ENCODE assay signal across 10 mouse cellular contexts in the genomic region with DNA sequence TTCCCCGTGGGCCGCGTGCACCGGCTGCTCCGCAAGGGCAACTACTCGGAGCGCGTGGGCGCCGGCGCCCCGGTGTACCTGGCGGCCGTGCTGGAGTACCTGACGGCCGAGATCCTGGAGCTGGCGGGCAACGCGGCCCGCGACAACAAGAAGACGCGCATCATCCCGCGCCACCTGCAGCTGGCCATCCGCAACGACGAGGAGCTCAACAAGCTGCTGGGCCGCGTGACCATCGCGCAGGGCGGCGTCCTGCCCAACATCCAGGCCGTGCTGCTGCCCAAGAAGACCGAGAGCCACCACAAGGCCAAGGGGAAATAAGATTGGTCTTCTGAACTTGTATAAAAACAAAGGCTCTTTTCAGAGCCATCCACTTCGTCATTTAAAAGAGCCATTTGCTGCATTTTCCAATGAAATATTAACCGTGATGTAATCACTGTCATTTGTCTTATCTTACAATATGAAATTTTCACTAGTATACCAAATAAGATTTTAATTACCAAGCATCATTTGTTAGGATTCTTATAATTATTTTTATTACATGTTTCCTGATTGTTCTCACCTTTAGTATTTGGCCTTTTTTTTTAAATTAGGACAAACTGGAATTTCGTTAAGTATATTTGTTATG. TPM values are rescaled to one million over a fixed set of nuclear protein-coding genes. Genes with fewer than 3 reads are reported as not detected.
DNase-seq lines count a peak whose midpoint lies in the region; ATAC-seq and TF ChIP-seq lines count a peak whose summit lies in the region.
"Not testable (repeated sequence)": the region's sequence is repeated elsewhere in the genome, so short reads cannot be mapped to it uniquely, and the experiment has no call there.
"Had no signal": no experiment of that assay in that cellular context is flagged by ENCODE, and none has a peak within 500 bp of the region (broad histone marks: within the 10 kb centered on the region; RNA-seq: fewer than 3 reads in every experiment).

No protein-coding gene starts in this region.

- H3K9ac ChIP-seq in heart, embryonic 14.5 days (ENCODE audit: low read length) = peak overlapping the region; percentile 69
- peak overlapping the region; percentile 60 for H3K9ac ChIP-seq in intestine, embryonic 16.5 days (ENCODE audit: low read depth, low read length)
- H3K9ac ChIP-seq in liver, adult 2 months (ENCODE audit: low read depth, low read length) = not testable (repeated sequence)
- peak overlapping the region; percentile 62 for H3K9ac ChIP-seq in midbrain, embryonic 11.5 days (ENCODE audit: low read length)

- H3K4me1 ChIP-seq in forebrain, embryonic 10.5 days = peaks cover 38% of the 10 kb centered on the region
- H3K4me1 ChIP-seq in heart, embryonic 14.5 days (ENCODE audit: control insufficient read depth in 2 of 2, insufficient read depth in 2 of 2, low read length in 2 of 2) = peaks cover 3 to 23% of the 10 kb centered on the region in 2 experiments
- peaks cover 12% of the 10 kb centered on the region; the same call in 1 of the 2 replicates for H3K4me1 ChIP-seq in intestine, embryonic 16.5 days (ENCODE audit: control insufficient read depth, insufficient read depth, low read length)
- H3K4me1 ChIP-seq in liver, adult 2 months (ENCODE audit: control insufficient read depth, insufficient read depth, low read length) = peaks cover 15% of the 10 kb centered on the region; the same call in 1 of the 2 replicates
- peaks cover 15% of the 10 kb centered on the region for H3K4me1 ChIP-seq in midbrain, embryonic 11.5 days (ENCODE audit: control insufficient read depth, insufficient read depth, low read length)

- not testable (repeated sequence) for ATAC-seq in heart, embryonic 14.5 days (ENCODE audit: insufficient number of reproducible peaks, insufficient read depth, low FRiP score, low read depth); intestine, embryonic 16.5 days; midbrain, embryonic 11.5 days (ENCODE audit: low FRiP score)

- not testable (repeated sequence) for TF ChIP-seq CTCF in brain, embryonic 14.5 days (IDR thresholded peaks at IDR 0.05; ENCODE audit: borderline replicate concordance, extremely low read depth, insufficient read depth, insufficient read length); liver, adult 2 months (IDR thresholded peaks at IDR 0.05; ENCODE audit: low read depth, low read length)

- not testable (repeated sequence) for H3K27me3 ChIP-seq in forebrain, embryonic 10.5 days (ENCODE audit: poor library complexity, severe bottlenecking); heart, embryonic 14.5 days (ENCODE audit: control insufficient read depth, insufficient read depth, low read length); intestine, embryonic 16.5 days (replicated peaks; ENCODE audit: control insufficient read depth, insufficient read depth, low read length); liver, adult 2 months (ENCODE audit: control insufficient read depth, insufficient read depth, low read length); midbrain, embryonic 11.5 days (ENCODE audit: control insufficient read depth, insufficient read depth, low read length)

- WGBS in forebrain, embryonic 10.5 days = under 1% methylated on average over 15 of the region's 39 CpGs
- WGBS in heart, embryonic 14.5 days = 5% methylated on average over 5 of the region's 39 CpGs
- WGBS in intestine, embryonic 16.5 days = 3% methylated on average over 7 of the region's 39 CpGs
- 7% methylated on average over 13 of the region's 39 CpGs for WGBS in liver, adult 2 months
- 0% methylated on average over 4 of the region's 39 CpGs for WGBS in midbrain, embryonic 11.5 days

- H3K36me3 ChIP-seq in forebrain, embryonic 10.5 days (replicated peaks); heart, embryonic 14.5 days (ENCODE audit: control insufficient read depth, insufficient read depth, low read length); intestine, embryonic 16.5 days (ENCODE audit: control insufficient read depth, insufficient read depth, low read length); liver, adult 2 months (ENCODE audit: control insufficient read depth, insufficient read depth, low read length); midbrain, embryonic 11.5 days (ENCODE audit: control insufficient read depth, insufficient read depth, low read length): not testable (repeated sequence)

- H3K4me2 ChIP-seq in heart, embryonic 14.5 days (ENCODE audit: low read length) = peak overlapping the region; percentile 70
- peak overlapping the region; percentile 46 for H3K4me2 ChIP-seq in intestine, embryonic 16.5 days (ENCODE audit: low read depth, low read length)
- peak overlapping the region; percentile 61 for H3K4me2 ChIP-seq in midbrain, embryonic 11.5 days

- peak overlapping the region; percentile 95 for H3K27ac ChIP-seq in forebrain, embryonic 10.5 days
- peak overlapping the region; percentile 81 to 82 for H3K27ac ChIP-seq in heart, embryonic 14.5 days (replicated peaks in 1 of 2; ENCODE audit: control insufficient read depth in 1 of 2, insufficient read depth in 1 of 2, low read depth in 2 of 2, low read length in 2 of 2)
- peak overlapping the region; percentile 93 for H3K27ac ChIP-seq in intestine, embryonic 16.5 days (ENCODE audit: low read length)
- H3K27ac ChIP-seq in liver, adult 2 months (replicated peaks; ENCODE audit: insufficient read depth, low read depth, low read length) = not testable (repeated sequence)
- peak overlapping the region; percentile 83 for H3K27ac ChIP-seq in midbrain, embryonic 11.5 days (ENCODE audit: low read depth, low read length)

- not testable (repeated sequence) for H3K9me3 ChIP-seq in forebrain, embryonic 10.5 days; heart, embryonic 14.5 days (ENCODE audit: control insufficient read depth, low read length); intestine, embryonic 16.5 days (ENCODE audit: control insufficient read depth, low read length); midbrain, embryonic 11.5 days (ENCODE audit: control insufficient read depth, low read length)

- not testable (repeated sequence) for TF ChIP-seq POLR2A in brain, embryonic 14.5 days (IDR thresholded peaks at IDR 0.05; ENCODE audit: borderline replicate concordance, extremely low read depth, insufficient read depth, insufficient read length, poor library complexity, severe bottlenecking); liver, adult 2 months (IDR thresholded peaks at IDR 0.05; ENCODE audit: extremely low read depth, insufficient read depth, low read length)

- H3K4me3 ChIP-seq in forebrain, embryonic 10.5 days = peak overlapping the region; percentile 62
- H3K4me3 ChIP-seq in heart, embryonic 14.5 days (ENCODE audit: control insufficient read depth in 1 of 2, insufficient read depth in 1 of 2, low read depth in 1 of 2, low read length in 2 of 2) = peak overlapping the region; percentile 30 to 44
- peak overlapping the region; percentile 36 for H3K4me3 ChIP-seq in intestine, embryonic 16.5 days (ENCODE audit: low read length)
- 0 out of 2 replicates have a peak overlapping the region, but pooled peaks have one; percentile 29 for H3K4me3 ChIP-seq in liver, adult 2 months (ENCODE audit: insufficient read depth, low read depth, low read length)
- H3K4me3 ChIP-seq in midbrain, embryonic 11.5 days (ENCODE audit: low read depth, low read length) = peak overlapping the region; percentile 27; the same call in 1 of the 2 replicates

- peak; percentile 51 to 54 for DNase-seq in B cell, adult 2 months
- DNase-seq in brain, embryonic 14.5 days (ENCODE audit: low read depth) = peak; percentile 40
- not testable (repeated sequence) for DNase-seq in forebrain, embryonic 10.5 days (ENCODE audit: extremely low spot score, low spot score); liver, adult 2 months (ENCODE audit: extremely low read depth, low read depth, low spot score)
- peak; percentile 92 for DNase-seq in midbrain, embryonic 11.5 days (ENCODE audit: low spot score, missing footprints)
- DNase-seq in retina, embryonic 14.5 days (ENCODE audit: low spot score) = peak; percentile 64

- H3K79me2 ChIP-seq in liver, adult 2 months (ENCODE audit: control insufficient read depth, insufficient read depth, low read length) = not testable (repeated sequence)

RNA-seq across cellular contexts. Expression of gene Hist1h2ad, which starts 0.5 kb away (rescaled TPM):
- polyA plus RNA-seq in brain, embryonic 14.5 days (2012; rRNA removed) = 7.2 and 13.6 TPM in 2 replicates
- 1.5 TPM in 2 replicates for polyA plus RNA-seq in forebrain, embryonic 10.5 days (2016; fragmentation: Nextera tagmentation; extraction: Ambion mirVana)
- polyA plus RNA-seq in heart, embryonic 14.5 days (2014; fragmentation: Nextera tagmentation; extraction: Ambion mirVana) = 0.44 and 0.53 TPM in 2 replicates
- polyA plus RNA-seq in intestine, embryonic 16.5 days (2015; fragmentation: Nextera tagmentation; extraction: Ambion mirVana) = 0.65 and 2.7 TPM in 2 replicates
- 5.4 and 11.5 TPM in 2 replicates for total RNA-seq in liver, adult 2 months (2014; rRNA removed)
- 1.1 TPM in 1 of 2 replicates, not detected in the other for polyA plus RNA-seq in liver, adult 2 months (2012; rRNA removed)
- polyA plus RNA-seq in midbrain, embryonic 11.5 days (2014; fragmentation: Nextera tagmentation; extraction: Ambion mirVana) = 1.9 and 2.2 TPM in 2 replicates

RNA-seq across cellular contexts. Expression of gene Hist1h2bf, which starts 0.7 kb away (rescaled TPM):
- 15.0 and 21.6 TPM in 2 replicates for polyA plus RNA-seq in brain, embryonic 14.5 days (2012; rRNA removed)
- polyA plus RNA-seq in forebrain, embryonic 10.5 days (2016; fragmentation: Nextera tagmentation; extraction: Ambion mirVana) = 5.8 and 6.9 TPM in 2 replicates
- polyA plus RNA-seq in heart, embryonic 14.5 days (2014; fragmentation: Nextera tagmentation; extraction: Ambion mirVana) = 0.61 and 3.7 TPM in 2 replicates
- polyA plus RNA-seq in intestine, embryonic 16.5 days (2015; fragmentation: Nextera tagmentation; extraction: Ambion mirVana) = 0.62 and 2.1 TPM in 2 replicates
- total RNA-seq in liver, adult 2 months (2014; rRNA removed) = 4.6 and 5.4 TPM in 2 replicates
- polyA plus RNA-seq in liver, adult 2 months (2012; rRNA removed) = 0.39 TPM in 1 of 2 replicates, not detected in the other
- 2.6 and 4.9 TPM in 2 replicates for polyA plus RNA-seq in midbrain, embryonic 11.5 days (2014; fragmentation: Nextera tagmentation; extraction: Ambion mirVana)
- polyA plus RNA-seq: CD4-positive, CD25-positive, alpha-beta regulatory T cell, adult 4 months; inflammation-experienced regulatory T-cells, adult 6 months had no signal

RNA-seq across cellular contexts. Expression of gene Hist1h3d, which starts 0.9 kb away (rescaled TPM):
- 21.8 and 24.7 TPM in 2 replicates for polyA plus RNA-seq in brain, embryonic 14.5 days (2012; rRNA removed)
- 7.1 and 7.2 TPM in 2 replicates for polyA plus RNA-seq in forebrain, embryonic 10.5 days (2016; fragmentation: Nextera tagmentation; extraction: Ambion mirVana)
- 2.2 and 3.7 TPM in 2 replicates for polyA plus RNA-seq in heart, embryonic 14.5 days (2014; fragmentation: Nextera tagmentation; extraction: Ambion mirVana)
- 3.8 and 4.8 TPM in 2 replicates for polyA plus RNA-seq in intestine, embryonic 16.5 days (2015; fragmentation: Nextera tagmentation; extraction: Ambion mirVana)
- 3.4 and 5.9 TPM in 2 replicates for total RNA-seq in liver, adult 2 months (2014; rRNA removed)
- 0.48 and 0.87 TPM in 2 replicates for polyA plus RNA-seq in liver, adult 2 months (2012; rRNA removed)
- 7.4 and 9.8 TPM in 2 replicates for polyA plus RNA-seq in midbrain, embryonic 11.5 days (2014; fragmentation: Nextera tagmentation; extraction: Ambion mirVana)
- polyA plus RNA-seq: CD4-positive, CD25-positive, alpha-beta regulatory T cell, adult 4 months had no signal

RNA-seq across cellular contexts. Expression of gene Hist1h2bg, which starts 3.5 kb away (rescaled TPM):
- polyA plus RNA-seq in brain, embryonic 14.5 days (2012; rRNA removed) = 44.4 and 68.0 TPM in 2 replicates
- 6.4 and 6.7 TPM in 2 replicates for polyA plus RNA-seq in forebrain, embryonic 10.5 days (2016; fragmentation: Nextera tagmentation; extraction: Ambion mirVana)
- polyA plus RNA-seq in heart, embryonic 14.5 days (2014; fragmentation: Nextera tagmentation; extraction: Ambion mirVana) = 3.7 and 6.2 TPM in 2 replicates
- polyA plus RNA-seq in intestine, embryonic 16.5 days (2015; fragmentation: Nextera tagmentation; extraction: Ambion mirVana) = 8.7 and 8.8 TPM in 2 replicates
- 37.2 and 44.6 TPM in 2 replicates for total RNA-seq in liver, adult 2 months (2014; rRNA removed)
- polyA plus RNA-seq in liver, adult 2 months (2012; rRNA removed) = 4.0 and 4.4 TPM in 2 replicates
- polyA plus RNA-seq in midbrain, embryonic 11.5 days (2014; fragmentation: Nextera tagmentation; extraction: Ambion mirVana) = 3.9 and 6.2 TPM in 2 replicates

RNA-seq across cellular contexts. Expression of gene Hist1h2ae, which starts 3.6 kb away (rescaled TPM):
- polyA plus RNA-seq in brain, embryonic 14.5 days (2012; rRNA removed) = 17.9 and 18.0 TPM in 2 replicates
- polyA plus RNA-seq in forebrain, embryonic 10.5 days (2016; fragmentation: Nextera tagmentation; extraction: Ambion mirVana) = 102 and 105 TPM in 2 replicates
- 34.9 and 49.1 TPM in 2 replicates for polyA plus RNA-seq in heart, embryonic 14.5 days (2014; fragmentation: Nextera tagmentation; extraction: Ambion mirVana)
- polyA plus RNA-seq in intestine, embryonic 16.5 days (2015; fragmentation: Nextera tagmentation; extraction: Ambion mirVana) = 39.1 and 46.5 TPM in 2 replicates
- total RNA-seq in liver, adult 2 months (2014; rRNA removed) = 2.8 and 6.6 TPM in 2 replicates
- polyA plus RNA-seq in liver, adult 2 months (2012; rRNA removed) = 0.57 TPM in 2 replicates
- 69.8 and 76.3 TPM in 2 replicates for polyA plus RNA-seq in midbrain, embryonic 11.5 days (2014; fragmentation: Nextera tagmentation; extraction: Ambion mirVana)
